Mouse (Mus musculus) heart, adult 18-20 months (tissue): Measurements from ENCODE around the gene Efnb2. TPM values are rescaled to one million over a fixed set of nuclear protein-coding genes. Genes with fewer than 3 reads are reported as not detected.

Experiments used
- DNase-seq, 2 experiments: peaks; one replicate each; pipeline ENCODE4 v3.0.0; 2021 to 2022; ENCODE audit warnings: mixed read lengths in 1 of 2
- microRNA-seq, 2 experiments: library from miRNA; unstranded; fragments of <30 nt; microRNA quantifications; one replicate each; pipeline ENCODE4 v1.2.0; 2022
- total RNA-seq, 2 experiments: library from RNA; stranded (reverse); gene quantifications; 2 replicates each; pipeline ENCODE4 v1.2.3; 2021

Efnb2 gene
- total RNA-seq, 2 experiments from 2014 or later: 12.3 to 13.9 TPM

DNA sequence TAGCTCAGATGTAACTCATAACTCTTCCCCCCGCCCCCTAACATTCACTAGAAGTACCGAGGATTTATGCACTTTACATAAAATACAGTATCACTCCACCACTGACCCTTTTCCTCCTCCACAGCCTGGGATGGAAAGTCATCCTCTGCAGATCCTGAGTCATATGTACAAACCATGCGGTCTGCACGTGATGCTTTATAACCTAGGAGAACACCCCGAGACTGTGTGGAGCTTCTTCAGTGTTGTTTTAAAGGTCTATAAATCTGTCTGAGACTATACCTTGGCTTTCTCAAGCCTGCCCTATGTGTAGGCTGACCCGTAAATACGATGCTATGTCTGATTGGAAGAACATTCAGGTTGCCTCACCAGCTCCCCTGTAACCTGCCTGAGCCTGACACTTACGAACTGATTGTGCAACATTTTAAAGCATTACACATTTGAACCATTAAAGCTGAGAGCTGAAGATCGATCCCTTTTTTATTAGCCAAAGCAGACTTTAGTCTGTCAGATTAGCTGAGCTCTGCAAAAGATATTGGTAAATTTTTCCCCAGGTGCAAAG, 92.7 kb downstream of the Efnb2 start:
- DNase-seq: no peak

Small RNAs within 50 kb of the gene (microRNA-seq; reads per million reads assigned to microRNA genes)
- gene Mir7654: 0.76 to 2.2 reads per million in 2 experiments

Other genes with a start within 250 kb of the Efnb2 start
- 10 to 100 TPM; 21.2 to 32.0 TPM for gene Arglu1, start 29.3 kb upstream of the Efnb2 start, total RNA-seq